Mouse (Mus musculus) stomach, embryonic 15.5 days (tissue): ENCODE data around the gene Mcat. TPM values are rescaled to one million over a fixed set of nuclear protein-coding genes. Genes with fewer than 3 reads are reported as not detected.

Source experiments
- microRNA-seq: library from miRNA; unstranded; fragments of <30 nt; microRNA quantifications from one replicate; pipeline ENCODE4, GENCODE M21; 2016
- polyA plus RNA-seq: library from polyadenylated mRNA; unstranded; fragments of >200 nt; fragmentation: Nextera tagmentation; extraction: Ambion mirVana; gene quantifications from 2 replicates; pipeline ENCODE4 v1.2.1, GENCODE M21; 2015

Gene Mcat
- polyA plus RNA-seq, 1 experiment from 2014 or later, result 35.4 TPM

Small RNA genes within 50 kb of the gene (microRNA-seq; reads per million reads assigned to microRNA genes)
- gene Gm24575, result not detected

Other genes starting within 250 kb of the Mcat start
- 63.0 and 72.4 TPM in 2 replicates for gene Arfgap3, start 213.5 kb downstream of the Mcat start, polyA plus RNA-seq
- gene Pacsin2, start 99.2 kb downstream of the Mcat start, polyA plus RNA-seq, result 64.0 and 69.1 TPM in 2 replicates
- 19.8 and 20.1 TPM in 2 replicates for gene Ttll1, start 52.9 kb downstream of the Mcat start, polyA plus RNA-seq
- gene Bik, start 36.9 kb downstream of the Mcat start, polyA plus RNA-seq, result 5.8 TPM in 2 replicates
- 94.5 and 118 TPM in 2 replicates for gene Tspo, start 195 bp downstream of the Mcat start, polyA plus RNA-seq
- gene Ttll12, start 31.4 kb upstream of the Mcat start, polyA plus RNA-seq, result 30.6 and 33.6 TPM in 2 replicates
- gene Scube1, start 161.2 kb upstream of the Mcat start, polyA plus RNA-seq, result 10.3 and 10.9 TPM in 2 replicates
- gene Mpped1, start 215.7 kb upstream of the Mcat start, polyA plus RNA-seq, result 0.88 and 1.1 TPM in 2 replicates